Mouse (Mus musculus): Measurements from ENCODE around the gene Mybphl. TPM values are rescaled to one million over a fixed set of nuclear protein-coding genes. Genes with fewer than 3 reads are reported as not detected.

The Mybphl gene
- polyA plus RNA-seq, 1 experiment from 2014 or later = not detected

DNA sequence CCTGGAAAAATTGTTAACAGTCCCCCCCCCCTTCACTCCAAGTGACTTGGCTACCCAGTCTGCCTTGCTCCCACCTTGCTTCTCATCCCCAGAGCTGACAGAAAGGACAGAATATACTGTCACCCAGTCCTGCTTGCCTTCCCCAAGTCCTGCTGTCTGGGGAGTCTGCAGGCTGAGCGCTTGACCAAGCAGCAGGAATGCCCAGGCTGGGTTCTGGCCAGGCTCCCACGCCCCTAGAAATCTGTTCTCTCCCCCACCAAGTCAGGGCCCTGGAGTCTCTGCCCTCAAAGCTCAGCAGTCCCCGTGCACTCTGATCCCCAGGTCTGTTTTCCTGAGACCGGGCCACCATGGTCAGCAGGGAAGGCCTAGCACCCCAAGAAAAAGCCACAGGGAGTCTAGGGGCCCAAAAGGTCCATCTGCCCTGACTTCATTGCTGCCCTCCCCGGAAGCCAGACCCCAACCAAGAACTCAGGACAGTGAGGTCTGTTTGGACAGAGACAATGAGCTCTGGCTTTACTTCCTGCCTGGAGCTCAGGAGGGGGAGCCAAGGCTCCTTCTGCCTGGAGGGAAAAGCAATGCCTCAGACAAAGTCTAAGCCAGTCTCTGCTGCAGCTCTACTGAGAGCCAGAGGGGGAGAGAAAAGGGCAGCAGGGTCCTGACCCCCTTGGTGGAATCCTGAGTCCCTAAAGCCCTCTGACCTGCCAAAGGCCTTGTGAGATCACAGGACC is 46.5 kb downstream of the Mybphl start:
- Histone ChIP-seq H3K9ac (ENCODE audit: low read length) (peak overlapping the region; percentile 94), H3K27ac (ENCODE audit: low read depth, low read length) (peak overlapping the region; percentile 98), H3K9me3 (ENCODE audit: control insufficient read depth, low read length) (peaks cover 20% of the 10 kb centered on the region), H3K27me3 (ENCODE audit: control insufficient read depth, insufficient read depth, low read length) (no peaks in the 10 kb centered on the region; the same call in 1 of the 2 replicates), H3K36me3 (ENCODE audit: control insufficient read depth, insufficient read depth, low read length) (peaks cover 40% of the 10 kb centered on the region), H3K4me3 (ENCODE audit: low read depth, low read length) (peak overlapping the region; percentile 42), H3K4me1 (ENCODE audit: control insufficient read depth, insufficient read depth, low read length) (peaks cover 52% of the 10 kb centered on the region), H3K4me2 (peak overlapping the region; percentile 88)
- WGBS = 13% methylated on average over 5 of the region's 5 CpGs
- ATAC-seq (ENCODE audit: low FRiP score) = peak; percentile 10
- DNase-seq (ENCODE audit: low spot score, missing footprints) = peak; percentile 93

- Histone ChIP-seq H3K4me2 (peak overlapping the region; percentile 88), H3K4me3 (ENCODE audit: low read depth, low read length) (peak overlapping the region; percentile 42), H3K36me3 (ENCODE audit: control insufficient read depth, insufficient read depth, low read length) (peaks cover 38% of the 10 kb centered on the region), H3K9me3 (ENCODE audit: control insufficient read depth, low read length) (peaks cover 20% of the 10 kb centered on the region), H3K4me1 (ENCODE audit: control insufficient read depth, insufficient read depth, low read length) (peaks cover 47% of the 10 kb centered on the region), H3K9ac (ENCODE audit: low read length) (peak overlapping the region; percentile 94), H3K27ac (ENCODE audit: low read depth, low read length) (peak overlapping the region; percentile 98), H3K27me3 (ENCODE audit: control insufficient read depth, insufficient read depth, low read length) (peaks cover 3% of the 10 kb centered on the region; the same call in 1 of the 2 replicates)
- no peak for DNase-seq (ENCODE audit: low spot score, missing footprints)
- WGBS = 32% methylated on average over 8 of the region's 8 CpGs
- ATAC-seq (ENCODE audit: low FRiP score) = peak; percentile 38
Measured at GRCm38 (mm10) chr3:108411754-108412121, 47.0 kb downstream of the Mybphl start.

- Histone ChIP-seq H3K4me1 (ENCODE audit: control insufficient read depth, insufficient read depth, low read length) (peaks cover 39% of the 10 kb centered on the region), H3K27ac (ENCODE audit: low read depth, low read length) (no peak overlapping the region), H3K4me3 (ENCODE audit: low read depth, low read length) (no peak overlapping the region), H3K9ac (ENCODE audit: low read length) (no peak overlapping the region), H3K36me3 (ENCODE audit: control insufficient read depth, insufficient read depth, low read length) (peaks cover 32% of the 10 kb centered on the region), H3K27me3 (ENCODE audit: control insufficient read depth, insufficient read depth, low read length) (peaks cover 3% of the 10 kb centered on the region; the same call in 1 of the 2 replicates), H3K9me3 (ENCODE audit: control insufficient read depth, low read length) (peaks cover 20% of the 10 kb centered on the region), H3K4me2 (no peak overlapping the region)
- ATAC-seq (ENCODE audit: low FRiP score) (no peak), DNase-seq (ENCODE audit: low spot score, missing footprints) (no peak)
- 99% methylated on average over 35 of the region's 35 CpGs for WGBS
Measured at GRCm38 (mm10) chr3:108413634-108414360, 49.1 kb downstream of the Mybphl start.

DNA sequence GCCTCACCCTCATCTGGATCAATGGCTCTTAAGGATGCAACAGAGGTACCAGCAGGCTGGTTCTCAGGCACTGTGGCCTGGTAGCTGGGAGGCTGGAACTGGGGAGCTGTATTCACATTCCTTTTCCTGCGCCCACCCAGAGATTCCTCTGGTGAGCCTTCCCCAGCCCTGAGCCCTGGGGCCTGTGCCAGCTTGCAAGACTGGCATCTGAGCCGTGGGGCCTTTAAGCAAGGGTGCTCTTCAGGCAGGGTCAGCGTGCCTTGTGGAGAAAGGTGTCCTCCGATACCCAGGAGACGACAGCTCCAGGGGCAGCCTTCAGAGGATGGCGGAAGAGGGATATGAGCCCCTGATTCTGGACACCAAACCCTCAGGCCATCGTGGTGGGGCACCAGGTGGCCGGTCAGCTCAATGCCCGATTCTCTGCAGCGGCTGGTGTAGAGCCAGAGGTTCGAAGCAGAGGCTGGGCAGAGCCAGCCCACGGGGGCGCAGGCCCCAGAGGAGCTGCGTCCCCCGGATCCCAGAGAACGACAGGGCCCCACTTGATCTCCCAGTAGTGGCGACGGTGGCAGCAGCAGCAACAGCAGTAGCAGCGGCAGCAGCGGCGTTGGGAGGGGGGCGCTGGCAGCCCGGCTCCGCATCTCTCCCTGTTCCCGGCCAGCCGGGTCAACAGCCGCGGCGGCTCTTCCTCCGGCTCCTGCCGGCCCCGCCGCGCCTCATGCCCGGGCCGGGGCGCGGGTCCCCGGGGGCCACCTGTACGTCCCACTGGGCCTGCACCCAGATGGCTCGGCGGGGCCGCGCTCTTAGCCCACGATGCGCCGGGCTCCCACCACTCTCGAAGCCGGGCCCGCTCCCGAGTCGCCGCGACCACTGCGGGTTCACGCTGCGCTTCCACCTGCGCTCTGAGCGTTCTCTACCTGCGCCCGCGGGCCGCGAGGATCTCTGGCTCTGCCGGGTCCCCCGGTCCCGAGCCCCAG is 50.4 kb downstream of the Mybphl start, which contains the start of gene Celsr2:
TSS of gene Celsr2 (minus strand) at position 696 of the 974 bp plus-strand sequence.
- Histone ChIP-seq H3K36me3 (ENCODE audit: control insufficient read depth, insufficient read depth, low read length) (peaks cover 27% of the 10 kb centered on the region), H3K4me3 (ENCODE audit: low read depth, low read length) (peak within 1 kb of the TSS; percentile 96), H3K9me3 (ENCODE audit: control insufficient read depth, low read length) (peaks cover 20% of the 10 kb centered on the region), H3K4me1 (ENCODE audit: control insufficient read depth, insufficient read depth, low read length) (peaks cover 28% of the 10 kb centered on the region), H3K4me2 (peak within 1 kb of the TSS; percentile 51), H3K9ac (ENCODE audit: low read length) (peak within 1 kb of the TSS; percentile 99), H3K27me3 (ENCODE audit: control insufficient read depth, insufficient read depth, low read length) (peaks cover 3% of the 10 kb centered on the region; the same call in 1 of the 2 replicates), H3K27ac (ENCODE audit: low read depth, low read length) (peak within 1 kb of the TSS; percentile 84)
- peak; percentile 96 for DNase-seq (ENCODE audit: low spot score, missing footprints)
- ATAC-seq (ENCODE audit: low FRiP score) = peak; percentile 10
- 5% methylated on average over 67 of the region's 67 CpGs for WGBS

DNA sequence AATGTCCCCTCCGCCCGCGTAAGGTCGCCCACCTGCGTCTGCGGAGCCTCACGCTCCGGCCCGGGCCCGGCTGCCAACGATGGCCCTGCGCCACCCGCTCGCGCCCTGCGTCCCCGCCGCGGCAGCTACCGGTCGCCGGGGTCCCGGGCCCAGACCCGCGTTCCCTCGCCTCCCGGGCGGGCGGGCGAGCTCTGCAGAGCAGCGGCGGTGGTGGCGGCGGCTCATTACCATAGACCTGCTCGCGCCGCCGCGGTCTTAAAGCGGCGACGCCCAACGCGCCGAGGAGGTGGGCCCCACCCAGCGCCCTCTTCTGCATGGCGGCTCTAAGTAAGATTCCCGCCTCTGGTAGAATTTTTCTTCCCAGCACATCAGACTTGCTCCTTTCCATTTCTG is 51.1 kb downstream of the Mybphl start:
- Histone ChIP-seq H3K4me3 (ENCODE audit: low read depth, low read length) (peak overlapping the region; percentile 96), H3K36me3 (ENCODE audit: control insufficient read depth, insufficient read depth, low read length) (peaks cover 27% of the 10 kb centered on the region), H3K9ac (ENCODE audit: low read length) (peak overlapping the region; percentile 99), H3K4me1 (ENCODE audit: control insufficient read depth, insufficient read depth, low read length) (peaks cover 23% of the 10 kb centered on the region), H3K27me3 (ENCODE audit: control insufficient read depth, insufficient read depth, low read length) (peaks cover 3% of the 10 kb centered on the region; the same call in 1 of the 2 replicates), H3K27ac (ENCODE audit: low read depth, low read length) (peak overlapping the region; percentile 84), H3K4me2 (peak overlapping the region; percentile 51), H3K9me3 (ENCODE audit: control insufficient read depth, low read length) (peaks cover 20% of the 10 kb centered on the region)
- WGBS = under 1% methylated on average over 44 of the region's 48 CpGs
- peak; percentile 98 for DNase-seq (ENCODE audit: low spot score, missing footprints)
- ATAC-seq (ENCODE audit: low FRiP score) = peak; percentile 81

DNA sequence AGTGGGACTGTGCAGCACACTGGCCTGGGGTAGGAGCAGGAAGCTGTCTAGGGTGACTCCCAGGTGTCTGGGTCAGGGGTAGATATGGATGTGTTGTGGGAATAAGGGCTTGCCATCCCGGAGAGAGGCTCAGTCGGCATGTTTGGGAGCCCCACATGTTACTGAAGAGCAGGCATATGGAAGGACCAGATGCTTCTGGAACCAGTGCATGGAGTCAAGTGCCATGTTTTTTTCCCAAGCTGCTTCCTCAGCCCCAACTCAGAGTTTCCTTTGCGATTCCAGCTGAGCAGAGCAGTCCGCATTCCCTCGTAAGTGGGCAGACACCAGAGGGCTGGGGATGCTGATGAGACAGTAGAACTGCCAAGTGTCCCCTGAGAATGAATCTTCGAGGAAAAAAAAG is 58.3 kb downstream of the Mybphl start:
- Histone ChIP-seq H3K4me2 (no peak overlapping the region), H3K9me3 (ENCODE audit: control insufficient read depth, low read length) (no peaks in the 10 kb centered on the region), H3K27ac (ENCODE audit: low read depth, low read length) (no peak overlapping the region), H3K27me3 (ENCODE audit: control insufficient read depth, insufficient read depth, low read length) (no peaks in the 10 kb centered on the region), H3K36me3 (ENCODE audit: control insufficient read depth, insufficient read depth, low read length) (peaks cover 15% of the 10 kb centered on the region), H3K4me3 (ENCODE audit: low read depth, low read length) (no peak overlapping the region), H3K4me1 (ENCODE audit: control insufficient read depth, insufficient read depth, low read length) (peaks cover 40% of the 10 kb centered on the region), H3K9ac (ENCODE audit: low read length) (no peak overlapping the region)
- DNase-seq (ENCODE audit: low spot score, missing footprints) (no peak), ATAC-seq (ENCODE audit: low FRiP score) (no peak)
- WGBS = 48% methylated on average over 6 of the region's 6 CpGs

- ATAC-seq (ENCODE audit: low FRiP score) (peak; percentile 61), DNase-seq (ENCODE audit: low spot score, missing footprints) (peak; percentile 92)
- Histone ChIP-seq H3K4me1 (ENCODE audit: control insufficient read depth, insufficient read depth, low read length) (peaks cover 38% of the 10 kb centered on the region), H3K4me2 (peak overlapping the region; percentile 35), H3K36me3 (ENCODE audit: control insufficient read depth, insufficient read depth, low read length) (peaks cover 22% of the 10 kb centered on the region), H3K9me3 (ENCODE audit: control insufficient read depth, low read length) (no peaks in the 10 kb centered on the region), H3K27me3 (ENCODE audit: control insufficient read depth, insufficient read depth, low read length) (no peaks in the 10 kb centered on the region), H3K27ac (ENCODE audit: low read depth, low read length) (peak overlapping the region; percentile 48), H3K9ac (ENCODE audit: low read length) (peak overlapping the region; percentile 50), H3K4me3 (ENCODE audit: low read depth, low read length) (no peak overlapping the region)
- 19% methylated on average over 11 of the region's 11 CpGs for WGBS
Measured at GRCm38 (mm10) chr3:108423844-108424801, 59.4 kb downstream of the Mybphl start.
